Mouse (Mus musculus): ENCODE results near the gene Ctu2.

DNA sequence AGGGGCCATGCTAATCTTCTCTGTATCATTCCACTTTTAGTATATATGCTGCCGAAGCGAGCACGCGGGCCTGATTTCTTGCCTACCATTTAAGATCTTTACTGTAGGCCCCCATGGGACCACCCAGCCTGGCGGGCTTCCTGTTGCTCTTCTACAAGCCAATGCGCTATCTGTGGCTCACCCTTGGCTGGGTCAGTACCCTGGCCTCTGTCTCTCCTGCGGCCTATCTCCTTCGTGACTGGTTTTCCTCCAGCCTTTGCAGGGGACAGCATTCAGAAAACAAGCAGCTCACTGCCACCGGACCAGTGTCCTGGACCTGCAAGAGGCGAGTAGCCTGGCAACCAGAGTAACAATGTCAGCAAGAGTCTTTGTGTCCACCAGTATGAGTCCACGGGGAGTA lies 44.7 kb downstream of the Ctu2 start:
- TF ChIP-seq CTCF (IDR thresholded peaks at IDR 0.05; ENCODE audit: borderline replicate concordance, insufficient read depth, low read depth, low read length) (no peak), POLR2A (IDR thresholded peaks at IDR 0.05; ENCODE audit: borderline replicate concordance, insufficient read depth, low read length) (no peak)

Measured in cerebellum, adult 2 months (tissue).